Mouse (Mus musculus) spleen, adult 2 months (tissue): ENCODE data around the gene Fam43b.

Experiments used
- CTCF ChIP-seq: fragments of 200-500 bp; IDR thresholded peaks from 2 replicates; pipeline ENCODE4 v1.5.1; 2011; ENCODE audit warnings: mild to moderate bottlenecking, inconsistent platforms; ENCODE audit not compliant: insufficient read depth, insufficient read length, insufficient replicate concordance; ENCODE audit errors: extremely low read depth
- POLR2A ChIP-seq: fragments of 200-500 bp; IDR thresholded peaks from 2 replicates; pipeline ENCODE4 v1.6.1; 2011; ENCODE audit warnings: low read depth, low read length, inconsistent platforms

- TF ChIP-seq CTCF (no peak), POLR2A (no peak)
These were observed 15.3 kb upstream of the Fam43b start for GRCm38 (mm10) chr4:138411504-138412121.
